In genomic region chr15:84086775-84087174, GRCm38 (mm10) we compare ENCODE assay signal across 37 mouse cellular contexts. TPM values are rescaled to one million over a fixed set of nuclear protein-coding genes. Genes with fewer than 3 reads are reported as not detected.
A peak's percentile ranks its signal among the peaks of the same experiment; 100 is the strongest.
DNase-seq lines count a peak whose midpoint lies in the region; ATAC-seq and TF ChIP-seq lines count a peak whose summit lies in the region.
"Had no signal": no experiment of that assay in that cellular context is flagged by ENCODE, and none has a peak within 500 bp of the region (broad histone marks: within the 10 kb centered on the region; RNA-seq: fewer than 3 reads in every experiment).

No protein-coding gene starts in this region.

- H3K27me3 ChIP-seq in limb, embryonic 15.5 days, result no peaks in the 10 kb centered on the region
- no peaks in the 10 kb centered on the region for H3K27me3 ChIP-seq in limb, embryonic 10.5 days (ENCODE audit: low read depth, poor library complexity, severe bottlenecking)
- no peaks in the 10 kb centered on the region for H3K27me3 ChIP-seq in stomach, embryonic 14.5 days (ENCODE audit: control insufficient read depth, insufficient read depth, low read length)
- no peaks in the 10 kb centered on the region for H3K27me3 ChIP-seq in stomach, postnatal 0 days (ENCODE audit: control insufficient read depth, insufficient read depth, low read length)
- H3K27me3 ChIP-seq: embryonic facial prominence, embryonic 13.5 days; forebrain, embryonic 12.5 days; forebrain, embryonic 15.5 days; hindbrain, embryonic 15.5 days had no signal

- no peak overlapping the region for H3K4me2 ChIP-seq in limb, embryonic 15.5 days
- no peak overlapping the region for H3K4me2 ChIP-seq in stomach, embryonic 14.5 days (replicated peaks; ENCODE audit: low read depth, low read length)
- H3K4me2 ChIP-seq in stomach, postnatal 0 days (replicated peaks; ENCODE audit: low read depth), result no peak overlapping the region
- H3K4me2 ChIP-seq: embryonic facial prominence, embryonic 13.5 days; forebrain, embryonic 12.5 days; forebrain, embryonic 15.5 days; heart, embryonic 11.5 days; hindbrain, embryonic 12.5 days; hindbrain, embryonic 15.5 days had no signal

- H3K27ac ChIP-seq in limb, embryonic 15.5 days, result no peak overlapping the region
- no peak overlapping the region for H3K27ac ChIP-seq in limb, embryonic 10.5 days
- H3K27ac ChIP-seq in stomach, embryonic 14.5 days (ENCODE audit: low read length), result no peak overlapping the region
- H3K27ac ChIP-seq in stomach, postnatal 0 days (replicated peaks), result no peak overlapping the region
- H3K27ac ChIP-seq in ES-E14 (ENCODE audit: insufficient read depth, low read depth, low read length, poor library complexity, severe bottlenecking), result no peak overlapping the region
- H3K27ac ChIP-seq: embryonic facial prominence, embryonic 10.5 days; embryonic facial prominence, embryonic 13.5 days; forebrain, embryonic 12.5 days; forebrain, embryonic 15.5 days; gastrocnemius, adult 2 months; hindbrain, embryonic 12.5 days; hindbrain, embryonic 15.5 days had no signal

- TF ChIP-seq EP300 in stomach, postnatal 0 days (optimal IDR thresholded peaks at IDR 0.05), result no peak

- no peak for TF ChIP-seq CTCF in stomach, postnatal 0 days (IDR thresholded peaks at IDR 0.05; ENCODE audit: low read depth)

- 0 out of 2 replicates have a peak, but pooled peaks have one; percentile 25 for ATAC-seq in limb, embryonic 15.5 days (ENCODE audit: insufficient number of reproducible peaks, low FRiP score, low TSS enrichment, low read depth)
- 0 out of 2 replicates have a peak, but pooled peaks have one; percentile 10 for ATAC-seq in stomach, embryonic 14.5 days (ENCODE audit: insufficient number of reproducible peaks, insufficient read depth, low FRiP score, low read depth)
- ATAC-seq in stomach, postnatal 0 days (ENCODE audit: low FRiP score, low TSS enrichment), result no peak
- ATAC-seq: forebrain, embryonic 15.5 days had no signal

- no peak overlapping the region for H3K9ac ChIP-seq in limb, embryonic 15.5 days
- no peak overlapping the region for H3K9ac ChIP-seq in stomach, embryonic 14.5 days (replicated peaks; ENCODE audit: low read depth, low read length)
- H3K9ac ChIP-seq in stomach, postnatal 0 days (ENCODE audit: low read length), result no peak overlapping the region
- H3K9ac ChIP-seq in ES-E14 (ENCODE audit: insufficient read depth, low read depth, low read length, poor library complexity, severe bottlenecking), result no peak overlapping the region
- H3K9ac ChIP-seq: embryonic facial prominence, embryonic 13.5 days; forebrain, embryonic 12.5 days; forebrain, embryonic 15.5 days; hindbrain, embryonic 12.5 days; hindbrain, embryonic 15.5 days had no signal

- no peaks in the 10 kb centered on the region for H3K9me3 ChIP-seq in limb, embryonic 15.5 days
- H3K9me3 ChIP-seq in limb, embryonic 10.5 days (replicated peaks), result no peaks in the 10 kb centered on the region
- no peaks in the 10 kb centered on the region for H3K9me3 ChIP-seq in stomach, embryonic 14.5 days (ENCODE audit: control insufficient read depth, low read depth, low read length)
- H3K9me3 ChIP-seq in stomach, postnatal 0 days (ENCODE audit: control insufficient read depth, low read length), result no peaks in the 10 kb centered on the region
- no peaks in the 10 kb centered on the region for H3K9me3 ChIP-seq in ES-E14 (ENCODE audit: control insufficient read depth, insufficient read depth, low read depth, low read length)
- H3K9me3 ChIP-seq: embryonic facial prominence, embryonic 10.5 days; embryonic facial prominence, embryonic 13.5 days; forebrain, embryonic 12.5 days; forebrain, embryonic 15.5 days; hindbrain, embryonic 12.5 days; hindbrain, embryonic 15.5 days had no signal

- 46% methylated on average over 9 of the region's 9 CpGs for WGBS in limb, embryonic 15.5 days
- 58% methylated on average over 9 of the region's 9 CpGs for WGBS in limb, embryonic 10.5 days
- 40% methylated on average over 9 of the region's 9 CpGs for WGBS in stomach, embryonic 14.5 days
- WGBS in stomach, postnatal 0 days, result 35% methylated on average over 9 of the region's 9 CpGs

- no peaks in the 10 kb centered on the region for H3K36me3 ChIP-seq in limb, embryonic 15.5 days
- no peaks in the 10 kb centered on the region for H3K36me3 ChIP-seq in limb, embryonic 10.5 days
- no peaks in the 10 kb centered on the region for H3K36me3 ChIP-seq in stomach, embryonic 14.5 days (ENCODE audit: control insufficient read depth, insufficient read depth, low read length)
- no peaks in the 10 kb centered on the region for H3K36me3 ChIP-seq in stomach, postnatal 0 days (ENCODE audit: control insufficient read depth, insufficient read depth, low read length)
- H3K36me3 ChIP-seq in ES-E14 (ENCODE audit: control insufficient read depth, insufficient read depth, low read length, poor library complexity, severe bottlenecking), result peaks cover 8% of the 10 kb centered on the region; the same call in 1 of the 2 replicates
- H3K36me3 ChIP-seq: embryonic facial prominence, embryonic 10.5 days; embryonic facial prominence, embryonic 13.5 days; forebrain, embryonic 12.5 days; hindbrain, embryonic 12.5 days had no signal

- no peak for DNase-seq in limb, embryonic 10.5 days (ENCODE audit: low spot score)
- DNase-seq in stomach, postnatal 0 days (ENCODE audit: low spot score), result no peak
- DNase-seq in ES-E14 (ENCODE audit: low read depth, low spot score), result peak; percentile 59
- DNase-seq in ZHBTc4 (ENCODE audit: low read depth, low spot score), result peak; percentile 87
- DNase-seq in adrenal gland, postnatal 10 days, result no peak
- no peak for DNase-seq in cerebellum, postnatal 14 days
- DNase-seq: adrenal gland, adult 2 months; B cell, adult 2 months; cerebellum, adult 18-20 months; cerebellum, adult 9-10 months; cerebellum, postnatal 36 days; gastrocnemius, adult 2 months; gastrocnemius, postnatal 14 days; heart, adult 11 months; kidney, adult 11 months had no signal

- H3K4me1 ChIP-seq in limb, embryonic 15.5 days, result no peaks in the 10 kb centered on the region
- peaks cover 3% of the 10 kb centered on the region; the same call in 1 of the 2 replicates for H3K4me1 ChIP-seq in limb, embryonic 10.5 days
- H3K4me1 ChIP-seq in stomach, embryonic 14.5 days (ENCODE audit: control insufficient read depth, insufficient read depth, low read length), result no peaks in the 10 kb centered on the region
- H3K4me1 ChIP-seq in stomach, postnatal 0 days (replicated peaks; ENCODE audit: control insufficient read depth, insufficient read depth), result no peaks in the 10 kb centered on the region
- H3K4me1 ChIP-seq in ES-E14 (ENCODE audit: control insufficient read depth in 2 of 2, insufficient read depth in 2 of 2, low read length in 2 of 2, poor library complexity in 1 of 2), result peaks cover 0 to 14% of the 10 kb centered on the region in 2 experiments; a peak in 2 of 4 replicates
- H3K4me1 ChIP-seq: embryonic facial prominence, embryonic 13.5 days; forebrain, embryonic 15.5 days; hindbrain, embryonic 15.5 days had no signal

- in situ Hi-C loops in ES-E14 (cut with MboI; ENCODE audit: low sequenced_read_pairs in 2 of 2, unreplicated experiment in 2 of 2), result no loop called here

- H3K4me3 ChIP-seq in limb, embryonic 15.5 days, result no peak overlapping the region
- H3K4me3 ChIP-seq in limb, embryonic 10.5 days, result no peak overlapping the region
- H3K4me3 ChIP-seq in stomach, embryonic 14.5 days (ENCODE audit: low read depth, low read length), result no peak overlapping the region
- H3K4me3 ChIP-seq in stomach, postnatal 0 days (ENCODE audit: low read depth, low read length), result no peak overlapping the region
- no peak overlapping the region for H3K4me3 ChIP-seq in ES-E14 (ENCODE audit: insufficient read depth in 1 of 2, low read depth in 1 of 2, low read length in 2 of 2, poor library complexity in 1 of 2, severe bottlenecking in 1 of 2)
- H3K4me3 ChIP-seq: embryonic facial prominence, embryonic 10.5 days; embryonic facial prominence, embryonic 13.5 days; erythroblast, embryonic 14.5 days; forebrain, embryonic 12.5 days; forebrain, embryonic 15.5 days; gastrocnemius, adult 2 months; hindbrain, embryonic 12.5 days; hindbrain, embryonic 15.5 days had no signal

TF ChIP-seq in ES-E14, 5 proteins besides CTCF, POLR2A, EP300 and RAD21:
- no peak for TF ChIP-seq ZNF384 (IDR thresholded peaks at IDR 0.05; ENCODE audit: low read depth, low read length)
- no peak for TF ChIP-seq HCFC1 (IDR thresholded peaks at IDR 0.05; ENCODE audit: borderline replicate concordance, insufficient read depth, low read length)
- TF ChIP-seq CHD2 (IDR thresholded peaks at IDR 0.05; ENCODE audit: low read depth, low read length), result no peak
- TF ChIP-seq MAFK (IDR thresholded peaks at IDR 0.05; ENCODE audit: insufficient read depth, low read depth, low read length), result no peak
- no peak for TF ChIP-seq ZC3H11A (IDR thresholded peaks at IDR 0.05; ENCODE audit: borderline replicate concordance, low read depth, low read length)

RNA-seq across cellular contexts. Expression of gene Sult4a1, which starts 18.8 kb away (rescaled TPM):
- 0.77 and 1.1 TPM in 2 replicates for polyA plus RNA-seq in limb, embryonic 15.5 days (2015; fragmentation: Nextera tagmentation; extraction: Ambion mirVana)
- polyA plus RNA-seq in limb, embryonic 10.5 days (2016; fragmentation: Nextera tagmentation; extraction: Ambion mirVana), result 1.2 and 1.3 TPM in 2 replicates
- 3.6 and 3.7 TPM in 2 replicates for polyA plus RNA-seq in stomach, embryonic 14.5 days (2014; fragmentation: Nextera tagmentation; extraction: Ambion mirVana)
- polyA plus RNA-seq in stomach, postnatal 0 days (2015; fragmentation: Nextera tagmentation; extraction: Ambion mirVana), result 3.9 and 4.0 TPM in 2 replicates
- total RNA-seq in ES-E14 (2012; rRNA removed), result 34.9 and 40.5 TPM in 2 replicates
- total RNA-seq in adrenal gland, postnatal 10 days (2021), result 10 to 100 TPM in 1 of 2 experiments, 1 to 10 TPM in 1; 6.7 to 12.4 TPM
- total RNA-seq: CH12.LX; gastrocnemius, adult 2 months; gastrocnemius, postnatal 4 days; heart, postnatal 25 days; hematopoietic stem cell, adult 5-6 weeks; MEL had no signal
- polyA plus RNA-seq: erythroblast, embryonic 14.5 days had no signal

RNA-seq across cellular contexts. Expression of gene Efcab6, which starts 21.6 kb away (rescaled TPM):
- 0.46 and 0.47 TPM in 2 replicates for polyA plus RNA-seq in limb, embryonic 15.5 days (2015; fragmentation: Nextera tagmentation; extraction: Ambion mirVana)
- polyA plus RNA-seq in limb, embryonic 10.5 days (2016; fragmentation: Nextera tagmentation; extraction: Ambion mirVana), result not detected in 2 replicates
- 0.11 and 0.54 TPM in 2 replicates for polyA plus RNA-seq in stomach, embryonic 14.5 days (2014; fragmentation: Nextera tagmentation; extraction: Ambion mirVana)
- 0.07 and 0.22 TPM in 2 replicates for polyA plus RNA-seq in stomach, postnatal 0 days (2015; fragmentation: Nextera tagmentation; extraction: Ambion mirVana)
- total RNA-seq in ES-E14 (2012; rRNA removed), result 0.76 and 1.3 TPM in 2 replicates
- total RNA-seq in adrenal gland, postnatal 10 days (2021), result under 1 TPM in 1 of 2 experiments, not detected in 1; 0.67 TPM
- total RNA-seq: adrenal gland, postnatal 36 days; CH12.LX; heart, adult 8-10 months; heart, postnatal 25 days; hematopoietic stem cell, adult 5-6 weeks; MEL had no signal
- polyA plus RNA-seq: adrenal gland, adult 2 months; erythroblast, embryonic 14.5 days; heart, embryonic 11.5 days; heart, postnatal 0 days had no signal

RNA-seq across cellular contexts. Expression of gene Pnpla5, which starts 36.2 kb away (rescaled TPM):
- polyA plus RNA-seq in limb, embryonic 15.5 days (2015; fragmentation: Nextera tagmentation; extraction: Ambion mirVana), result not detected in 2 replicates
- polyA plus RNA-seq in limb, embryonic 10.5 days (2016; fragmentation: Nextera tagmentation; extraction: Ambion mirVana), result not detected in 2 replicates
- polyA plus RNA-seq in stomach, embryonic 14.5 days (2014; fragmentation: Nextera tagmentation; extraction: Ambion mirVana), result not detected in 2 replicates
- polyA plus RNA-seq in stomach, postnatal 0 days (2015; fragmentation: Nextera tagmentation; extraction: Ambion mirVana), result not detected in 2 replicates
- 0.11 and 0.13 TPM in 2 replicates for total RNA-seq in ES-E14 (2012; rRNA removed)
- total RNA-seq in adrenal gland, postnatal 10 days (2021), result under 1 TPM; 0.12 to 0.18 TPM
- total RNA-seq: CH12.LX; gastrocnemius, postnatal 14 days; gastrocnemius, postnatal 4 days; heart, adult 8-10 months; heart, postnatal 25 days; hematopoietic stem cell, adult 5-6 weeks; MEL had no signal
- polyA plus RNA-seq: cortical plate, adult 2 months; embryonic facial prominence, embryonic 10.5 days; embryonic facial prominence, embryonic 13.5 days; erythroblast, embryonic 14.5 days; forebrain, embryonic 12.5 days; forebrain, embryonic 15.5 days; frontal cortex, adult 2 months; heart, embryonic 11.5 days; heart, embryonic 14.5 days; heart, postnatal 0 days; hindbrain, embryonic 12.5 days; hindbrain, embryonic 15.5 days; intestine, embryonic 14.5 days had no signal

Comparison
In these comparisons a context has a peak if more than half of its experiments do, and no peak if none do; other contexts are left out.
1. DNase-seq: peak in ES-E14 (single experiment) and ZHBTc4 (single experiment); none in limb, embryonic 10.5 days (single experiment), stomach, postnatal 0 days (single experiment), adrenal gland, postnatal 10 days (single experiment) and cerebellum, postnatal 14 days (0 of 2).